Mouse (Mus musculus) stomach, postnatal 0 days (tissue): Measurements from ENCODE around the gene Steap4.
A peak's percentile ranks its signal among the peaks of the same experiment; 100 is the strongest.

Source experiments
- CTCF ChIP-seq: IDR thresholded peaks from 2 replicates; pipeline ENCODE4 v1.5.1; 2016; ENCODE audit warnings: antibody characterized with exemption, low read depth, mild to moderate bottlenecking, moderate library complexity
- EP300 ChIP-seq: optimal IDR thresholded peaks from 2 replicates; pipeline ENCODE3; 2016; ENCODE audit warnings: antibody characterized with exemption

DNA sequence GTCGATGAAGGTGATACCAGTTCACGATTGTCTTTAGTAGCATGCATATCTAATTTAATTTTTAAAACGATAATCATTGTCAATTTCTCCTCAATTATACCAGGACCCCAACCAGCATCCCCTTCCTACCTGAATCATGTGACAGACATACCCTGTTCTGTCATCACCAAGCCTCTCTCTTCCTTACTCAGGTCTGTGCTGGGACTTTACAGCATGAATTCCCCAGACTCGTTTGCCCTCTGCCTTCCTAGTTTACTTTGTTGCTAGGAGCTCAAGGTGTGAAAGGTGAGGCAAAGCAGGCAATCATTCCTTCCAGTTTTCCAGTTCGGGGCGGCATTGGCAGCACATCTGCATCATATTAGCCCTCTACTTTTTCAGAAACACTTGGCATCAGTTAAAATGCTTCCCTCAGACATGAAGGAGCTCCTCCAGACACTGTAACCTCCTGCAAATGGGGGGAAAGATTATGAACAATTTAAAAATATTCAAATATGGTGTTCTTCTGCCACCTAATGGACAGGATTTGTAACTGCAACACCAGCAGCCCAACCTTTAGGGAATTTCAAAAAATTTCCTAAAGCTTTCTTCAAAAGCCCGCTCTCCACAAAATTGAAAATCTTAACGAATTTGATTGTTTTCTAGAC lies 36.3 kb downstream of the Steap4 start:
- TF ChIP-seq CTCF (peak; percentile 80), EP300 (no peak)
